9 mouse cellular contexts compared by ENCODE assay signal in genomic region chr16:14940898-14941297, GRCm38 (mm10). TPM values are rescaled to one million over a fixed set of nuclear protein-coding genes. Genes with fewer than 3 reads are reported as not detected.
DNase-seq lines count a peak whose midpoint lies in the region; ATAC-seq and TF ChIP-seq lines count a peak whose summit lies in the region.
"Had no signal": no experiment of that assay in that cellular context is flagged by ENCODE, and none has a peak within 500 bp of the region (broad histone marks: within the 10 kb centered on the region; RNA-seq: fewer than 3 reads in every experiment).

No protein-coding gene starts in this region.

- H3K27me3 ChIP-seq in forebrain, embryonic 13.5 days, result no peaks in the 10 kb centered on the region
- H3K27me3 ChIP-seq in forebrain, embryonic 11.5 days (ENCODE audit: control insufficient read depth, insufficient read depth, low read length), result no peaks in the 10 kb centered on the region
- H3K27me3 ChIP-seq in lung, postnatal 0 days (replicated peaks; ENCODE audit: insufficient read depth, low read length), result no peaks in the 10 kb centered on the region
- peaks cover 23% of the 10 kb centered on the region for H3K27me3 ChIP-seq in heart, embryonic 13.5 days (replicated peaks)

- no peak overlapping the region for H3K4me2 ChIP-seq in forebrain, embryonic 13.5 days
- H3K4me2 ChIP-seq in forebrain, embryonic 11.5 days (ENCODE audit: low read depth, low read length, severe bottlenecking), result no peak overlapping the region
- no peak overlapping the region; the same call in 1 of the 2 replicates for H3K4me2 ChIP-seq in lung, postnatal 0 days (replicated peaks; ENCODE audit: low read depth, low read length)
- no peak overlapping the region for H3K4me2 ChIP-seq in heart, embryonic 13.5 days

- H3K27ac ChIP-seq in forebrain, embryonic 13.5 days, result no peak overlapping the region
- H3K27ac ChIP-seq in forebrain, embryonic 11.5 days (ENCODE audit: low read depth, low read length), result no peak overlapping the region
- H3K27ac ChIP-seq in lung, postnatal 0 days (ENCODE audit: low read length), result peak overlapping the region; percentile 81
- peak overlapping the region; percentile 50 for H3K27ac ChIP-seq in heart, embryonic 13.5 days (replicated peaks)

- no peaks in the 10 kb centered on the region for H3K4me1 ChIP-seq in forebrain, embryonic 13.5 days
- H3K4me1 ChIP-seq in forebrain, embryonic 11.5 days (replicated peaks; ENCODE audit: control insufficient read depth, insufficient read depth, low read length), result no peaks in the 10 kb centered on the region
- H3K4me1 ChIP-seq in lung, postnatal 0 days (ENCODE audit: insufficient read depth, low read depth, low read length), result peaks cover 13% of the 10 kb centered on the region; the same call in 1 of the 2 replicates
- H3K4me1 ChIP-seq in heart, embryonic 13.5 days, result peaks cover 33% of the 10 kb centered on the region

- ATAC-seq in forebrain, embryonic 13.5 days, result 0 out of 2 replicates have a peak, but pooled peaks have one; percentile 38
- no peak for ATAC-seq in forebrain, embryonic 11.5 days (replicated peaks; ENCODE audit: low FRiP score)
- ATAC-seq in lung, postnatal 0 days, result peak; percentile 55
- ATAC-seq in heart, embryonic 13.5 days (ENCODE audit: extremely low read depth, insufficient number of reproducible peaks, low FRiP score, low TSS enrichment), result no peak
- ATAC-seq in activated CD4-positive, CD25-positive, alpha-beta regulatory T cell, adult 4 months, result no peak
- ATAC-seq: CD4-positive, CD25-positive, alpha-beta regulatory T cell, adult 4 months had no signal

- no peaks in the 10 kb centered on the region for H3K36me3 ChIP-seq in forebrain, embryonic 13.5 days (ENCODE audit: poor library complexity, severe bottlenecking)
- H3K36me3 ChIP-seq in forebrain, embryonic 11.5 days (ENCODE audit: control insufficient read depth, insufficient read depth, low read length), result no peaks in the 10 kb centered on the region
- no peaks in the 10 kb centered on the region for H3K36me3 ChIP-seq in lung, postnatal 0 days (ENCODE audit: insufficient read depth, low read length)
- H3K36me3 ChIP-seq in heart, embryonic 13.5 days, result no peaks in the 10 kb centered on the region

- 57% methylated on average over 3 of the region's 3 CpGs for WGBS in forebrain, embryonic 13.5 days
- 84% methylated on average over 3 of the region's 3 CpGs for WGBS in forebrain, embryonic 11.5 days
- WGBS in lung, postnatal 0 days, result 13% methylated on average over 3 of the region's 3 CpGs
- 60% methylated on average over 3 of the region's 3 CpGs for WGBS in heart, embryonic 13.5 days

- no peak for TF ChIP-seq EP300 in lung, postnatal 0 days (IDR thresholded peaks at IDR 0.05)

- no peak overlapping the region for H3K9ac ChIP-seq in forebrain, embryonic 13.5 days
- no peak overlapping the region for H3K9ac ChIP-seq in forebrain, embryonic 11.5 days (ENCODE audit: low read length)
- no peak overlapping the region for H3K9ac ChIP-seq in lung, postnatal 0 days (replicated peaks; ENCODE audit: low read depth)
- H3K9ac ChIP-seq in heart, embryonic 13.5 days, result no peak overlapping the region

- H3K4me3 ChIP-seq in forebrain, embryonic 13.5 days, result no peak overlapping the region
- H3K4me3 ChIP-seq in forebrain, embryonic 11.5 days (ENCODE audit: low read depth, low read length), result no peak overlapping the region
- no peak overlapping the region for H3K4me3 ChIP-seq in lung, postnatal 0 days (ENCODE audit: low read depth, low read length)
- no peak overlapping the region for H3K4me3 ChIP-seq in heart, embryonic 13.5 days

- no peak for TF ChIP-seq CTCF in lung, postnatal 0 days (IDR thresholded peaks at IDR 0.05)

- H3K9me3 ChIP-seq in forebrain, embryonic 13.5 days (replicated peaks), result no peaks in the 10 kb centered on the region
- H3K9me3 ChIP-seq in forebrain, embryonic 11.5 days (ENCODE audit: control insufficient read depth, low read length), result no peaks in the 10 kb centered on the region
- no peaks in the 10 kb centered on the region for H3K9me3 ChIP-seq in lung, postnatal 0 days (ENCODE audit: low read length)
- H3K9me3 ChIP-seq in heart, embryonic 13.5 days, result no peaks in the 10 kb centered on the region

- DNase-seq in forebrain, embryonic 11.5 days (ENCODE audit: low spot score), result no peak
- peak; percentile 72 for DNase-seq in lung, postnatal 0 days (ENCODE audit: low spot score)
- DNase-seq in lung, postnatal 14 days, result no peak
- DNase-seq in lung, postnatal 4 days, result peak; percentile 21 to 36
- no peak for DNase-seq in embryo, embryonic 10 days (ENCODE audit: low spot score)

RNA-seq across cellular contexts. Expression of gene Efcab1, which starts 34.5 kb away (rescaled TPM):
- 9.7 and 14.1 TPM in 2 replicates for polyA plus RNA-seq in forebrain, embryonic 13.5 days (2015; fragmentation: Nextera tagmentation; extraction: Ambion mirVana)
- polyA plus RNA-seq in forebrain, embryonic 11.5 days (2014; fragmentation: Nextera tagmentation; extraction: Ambion mirVana), result 10.0 and 11.0 TPM in 2 replicates
- 11.4 and 14.6 TPM in 2 replicates for polyA plus RNA-seq in lung, postnatal 0 days (2015; fragmentation: Nextera tagmentation; extraction: Ambion mirVana)
- 2.2 and 2.6 TPM in 2 replicates for polyA plus RNA-seq in heart, embryonic 13.5 days (2015; fragmentation: Nextera tagmentation; extraction: Ambion mirVana)
- not detected for polyA plus RNA-seq in activated CD4-positive, CD25-positive, alpha-beta regulatory T cell, adult 4 months (2017; shearing (Covaris generic))
- polyA plus RNA-seq: CD4-positive, CD25-positive, alpha-beta regulatory T cell, adult 4 months had no signal

Comparison
In these comparisons a context has a peak if more than half of its experiments do, and no peak if none do; other contexts are left out.
1. ATAC-seq: peak in forebrain, embryonic 13.5 days (single experiment) and lung, postnatal 0 days (single experiment); none in forebrain, embryonic 11.5 days (single experiment), heart, embryonic 13.5 days (single experiment) and activated CD4-positive, CD25-positive, alpha-beta regulatory T cell, adult 4 months (single experiment).
2. DNase-seq: peak in lung, postnatal 0 days (single experiment) and lung, postnatal 4 days (2 of 2); none in forebrain, embryonic 11.5 days (single experiment), lung, postnatal 14 days (single experiment) and embryo, embryonic 10 days (single experiment).
3. H3K27ac ChIP-seq: peak in lung, postnatal 0 days (single experiment) and heart, embryonic 13.5 days (single experiment); none in forebrain, embryonic 13.5 days (single experiment) and forebrain, embryonic 11.5 days (single experiment).